Mouse (Mus musculus) kidney, adult 2 months (tissue): ENCODE measurements around the gene Gm16253. TPM values are rescaled to one million over a fixed set of nuclear protein-coding genes. Genes with fewer than 3 reads are reported as not detected.
A peak's percentile ranks its signal among the peaks of the same experiment; 100 is the strongest.

ENCODE experiments used
- DNase-seq: peaks from one replicate; pipeline ENCODE4 v3.0.0; 2021
- H3K27ac ChIP-seq: fragments of 200-500 bp; 2 replicates; pipeline ENCODE4 v1.5.1; 2012; ENCODE audit warnings: low read depth, low read length, control low read depth, inconsistent platforms; ENCODE audit not compliant: insufficient read depth
- H3K27me3 ChIP-seq: fragments of 200-500 bp; replicated peaks from 2 replicates; pipeline ENCODE4 v1.6.1; 2012; ENCODE audit warnings: mild to moderate bottlenecking, moderate library complexity, low read length, inconsistent platforms; ENCODE audit not compliant: control insufficient read depth, insufficient read depth
- H3K36me3 ChIP-seq: fragments of 200-500 bp; 2 replicates; pipeline ENCODE4 v1.6.1; 2012; ENCODE audit warnings: mild to moderate bottlenecking, moderate library complexity, low read length, inconsistent platforms; ENCODE audit not compliant: control insufficient read depth, insufficient read depth
- H3K4me1 ChIP-seq: fragments of 200-500 bp; 2 replicates; pipeline ENCODE4 v1.6.1; 2011; ENCODE audit warnings: low read length; ENCODE audit not compliant: control insufficient read depth, insufficient read depth
- H3K4me3 ChIP-seq: fragments of 200-500 bp; 2 replicates; pipeline ENCODE4 v1.5.1; 2011; ENCODE audit warnings: mild to moderate bottlenecking, low read depth, low read length, control low read depth; ENCODE audit not compliant: insufficient read depth
- CTCF ChIP-seq: fragments of 200-500 bp; conservative IDR thresholded peaks from 2 replicates; pipeline ENCODE4 v1.5.1; 2011; ENCODE audit warnings: low read depth, mild to moderate bottlenecking, control low read depth, low read length, moderate library complexity, mixed read lengths; ENCODE audit not compliant: insufficient read depth, insufficient read length
- POLR2A ChIP-seq: fragments of 200-500 bp; IDR thresholded peaks from one replicate; pipeline ENCODE4 v1.6.1; 2011; ENCODE audit warnings: low read depth, low read length, control low read depth
- WGBS: fragments of 180-500 bp; shearing (Covaris S2); methylation state at CpG from one replicate; pipeline ENCODE4 v1.1.7; 2018; 5-methylcytosine and 5-hydroxymethylcytosine counted together
- polyA plus RNA-seq: library from polyadenylated mRNA; depleted of rRNA; stranded (reverse); fragments of >200 nt; gene quantifications from 2 replicates; pipeline ENCODE4 v1.2.3, GENCODE M21; 2012; rRNA removed

The Gm16253 gene
- polyA plus RNA-seq = 0.20 TPM in 1 of 2 replicates, not detected in the other

- WGBS = 11% methylated on average over 17 of the region's 17 CpGs
- DNase-seq = peak; percentile 96
- Histone ChIP-seq H3K27ac (peak within 1 kb of the TSS; percentile 100), H3K27me3 (no peaks in the 10 kb centered on the region), H3K36me3 (no peaks in the 10 kb centered on the region), H3K4me1 (peaks cover 48% of the 10 kb centered on the region), H3K4me3 (peak within 1 kb of the TSS; percentile 29; the same call in 1 of the 2 replicates)
- TF ChIP-seq CTCF (no peak), POLR2A (no peak)
Observed at GRCm38 (mm10) chr3:96576690-96577541, at the start of gene Gm16253. Gm16253 (plus strand) TSS chr3:96576984.

DNA sequence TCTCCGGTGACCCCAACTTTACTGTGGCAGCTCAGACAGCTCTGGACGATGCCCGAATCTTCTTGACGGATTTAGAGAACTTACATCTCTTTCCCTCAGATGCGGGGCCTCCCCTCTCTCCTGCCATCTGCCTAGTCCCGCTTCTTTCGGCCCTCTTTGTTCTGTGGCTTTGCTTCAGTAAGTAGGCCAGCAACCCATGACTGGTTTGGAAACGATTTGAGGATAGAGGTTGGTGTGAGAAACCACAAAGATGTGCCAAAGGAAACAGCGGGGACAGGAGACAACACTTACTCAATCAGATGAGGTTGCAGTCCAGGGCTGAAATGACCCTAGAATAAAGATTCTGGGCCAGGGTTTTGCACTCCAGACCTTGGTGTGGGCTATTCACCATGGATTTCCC, 48.3 kb upstream of the Gm16253 start:
- H3K27me3 ChIP-seq = peaks cover 2% of the 10 kb centered on the region; the same call in 1 of the 2 replicates
- H3K4me3 ChIP-seq = no peak overlapping the region
- TF ChIP-seq POLR2A (no peak), CTCF (no peak)
- H3K4me1 ChIP-seq = no peaks in the 10 kb centered on the region
- no peaks in the 10 kb centered on the region for H3K36me3 ChIP-seq
- WGBS = 53% methylated on average over 9 of the region's 9 CpGs
- DNase-seq = no peak
- no peak overlapping the region for H3K27ac ChIP-seq

GRCm38 (mm10) chr3:96532050-96532449, 44.7 kb upstream of the Gm16253 start:
- no peak for TF ChIP-seq POLR2A
- TF ChIP-seq CTCF = no peak; the same call in 1 of the 2 replicates
- Histone ChIP-seq H3K36me3 (no peaks in the 10 kb centered on the region), H3K4me3 (no peak overlapping the region), H3K27ac (no peak overlapping the region), H3K4me1 (no peaks in the 10 kb centered on the region), H3K27me3 (peaks cover 2% of the 10 kb centered on the region; the same call in 1 of the 2 replicates)
- DNase-seq = no peak
- WGBS = 51% methylated on average over 7 of the region's 7 CpGs

- Histone ChIP-seq H3K36me3 (no peaks in the 10 kb centered on the region), H3K27me3 (no peaks in the 10 kb centered on the region), H3K4me1 (no peaks in the 10 kb centered on the region), H3K27ac (no peak overlapping the region), H3K4me3 (no peak overlapping the region)
- DNase-seq = no peak
- TF ChIP-seq POLR2A (no peak), CTCF (peak; percentile 24; the same call in 1 of the 2 replicates)
- 61% methylated on average over 2 of the region's 2 CpGs for WGBS
Observed at GRCm38 (mm10) chr3:96534300-96534699, 42.5 kb upstream of the Gm16253 start.

- H3K4me1 ChIP-seq = no peaks in the 10 kb centered on the region
- no peak overlapping the region for H3K4me3 ChIP-seq
- no peaks in the 10 kb centered on the region for H3K36me3 ChIP-seq
- H3K27me3 ChIP-seq = no peaks in the 10 kb centered on the region
- TF ChIP-seq POLR2A (no peak), CTCF (no peak)
- no peak for DNase-seq
- 77% methylated on average over 2 of the region's 2 CpGs for WGBS
- H3K27ac ChIP-seq = no peak overlapping the region
Observed at GRCm38 (mm10) chr3:96539316-96539715, 37.5 kb upstream of the Gm16253 start.

DNA sequence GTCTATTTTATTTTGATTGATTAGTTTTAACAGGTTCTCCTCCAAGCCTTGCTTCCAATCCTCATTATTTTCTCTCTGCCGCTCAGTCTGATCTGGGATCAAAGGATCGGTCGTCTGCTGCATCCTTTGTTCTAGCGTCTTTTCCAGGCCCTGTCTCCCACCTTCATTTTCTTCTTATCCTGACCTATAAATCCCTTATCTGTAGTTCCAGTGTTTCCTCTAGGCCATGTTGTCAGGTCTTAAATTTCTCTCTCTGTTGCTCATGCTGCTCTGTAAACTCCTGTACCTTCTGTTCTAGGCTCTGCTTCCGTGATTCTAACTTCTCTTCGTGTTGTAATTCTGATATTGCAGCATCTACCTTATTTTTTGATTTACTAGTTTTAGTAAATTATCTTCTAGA, 36.0 kb upstream of the Gm16253 start:
- DNase-seq = no peak
- H3K27ac ChIP-seq = no peak overlapping the region
- no peaks in the 10 kb centered on the region for H3K4me1 ChIP-seq
- no peaks in the 10 kb centered on the region for H3K27me3 ChIP-seq
- WGBS = 59% methylated on average over 6 of the region's 6 CpGs
- H3K36me3 ChIP-seq = no peaks in the 10 kb centered on the region
- H3K4me3 ChIP-seq = no peak overlapping the region
- TF ChIP-seq CTCF (no peak), POLR2A (no peak)

- H3K27me3 ChIP-seq = no peaks in the 10 kb centered on the region
- no peaks in the 10 kb centered on the region for H3K36me3 ChIP-seq
- WGBS = 30% methylated on average over 14 of the region's 14 CpGs
- no peak overlapping the region for H3K27ac ChIP-seq
- no peaks in the 10 kb centered on the region for H3K4me1 ChIP-seq
- peak; percentile 47 for DNase-seq
- H3K4me3 ChIP-seq = no peak overlapping the region
- TF ChIP-seq CTCF = peak; percentile 50
- TF ChIP-seq POLR2A = no peak
Observed at GRCm38 (mm10) chr3:96541328-96542078, 35.3 kb upstream of the Gm16253 start.
